Mouse (Mus musculus): ENCODE measurements at regions not wholly inside any gene's neighbourhood (a gene's known extent, or its start where the extent isn't known, plus 50 kb on each side); places are given as distances from the start of the nearest gene placed in this dataset.

DNA sequence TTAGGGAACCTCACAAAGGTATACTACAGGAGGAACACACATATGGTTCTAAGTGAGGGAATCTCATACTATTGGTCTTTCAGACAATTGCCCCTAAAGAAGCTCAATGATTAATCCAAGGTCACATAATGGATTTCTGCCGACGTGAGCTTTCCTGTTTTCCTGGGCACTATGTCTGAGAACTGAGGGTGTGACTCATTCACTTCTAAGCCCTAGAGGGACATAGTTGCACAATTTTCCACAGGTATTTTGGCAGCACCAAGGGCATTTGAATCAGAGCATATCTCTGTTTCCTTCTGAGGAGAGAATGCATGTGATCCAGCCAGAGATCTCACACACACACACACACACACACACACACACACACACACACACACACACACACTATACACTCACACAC, 309.0 kb upstream of the Thbs1 start:
- WGBS, result 62% methylated on average over 2 of the region's 2 CpGs
- no peaks in the 10 kb centered on the region for H3K36me3 ChIP-seq
- H3K9ac ChIP-seq, result no peak overlapping the region
- 0 out of 2 replicates have a peak, but pooled peaks cover 6% of the 10 kb centered on the region for H3K4me1 ChIP-seq
- peak overlapping the region; percentile 46; the same call in 1 of the 2 replicates for H3K27ac ChIP-seq
- H3K9me3 ChIP-seq, result no peaks in the 10 kb centered on the region
- no peak for ATAC-seq (ENCODE audit: insufficient number of reproducible peaks, insufficient read depth, low FRiP score, low TSS enrichment)
- H3K27me3 ChIP-seq, result no peaks in the 10 kb centered on the region
- H3K4me3 ChIP-seq, result no peak overlapping the region
- no peak overlapping the region for H3K4me2 ChIP-seq (replicated peaks)

DNA sequence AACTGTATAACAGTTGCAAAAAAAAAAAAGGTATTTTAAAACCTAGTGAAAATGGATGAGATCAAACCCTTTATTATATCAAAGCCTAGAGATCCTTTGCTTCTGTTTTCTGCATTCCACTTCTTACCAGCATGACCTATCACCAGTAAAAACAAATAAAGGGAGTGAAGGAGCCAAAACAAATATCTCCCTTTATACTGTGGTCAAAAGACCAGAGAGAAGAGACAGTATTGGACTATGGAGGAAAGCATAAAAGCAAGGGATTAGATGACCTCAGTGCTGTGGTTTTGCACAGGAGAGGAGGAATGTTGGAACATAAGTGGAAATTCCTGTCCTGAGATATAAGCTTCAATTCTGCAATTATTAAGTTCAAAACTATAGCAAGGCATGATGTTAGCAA, 307.0 kb upstream of the Thbs1 start:
- ATAC-seq (ENCODE audit: insufficient number of reproducible peaks, insufficient read depth, low FRiP score, low TSS enrichment), result no peak
- no peaks in the 10 kb centered on the region for H3K9me3 ChIP-seq

DNA sequence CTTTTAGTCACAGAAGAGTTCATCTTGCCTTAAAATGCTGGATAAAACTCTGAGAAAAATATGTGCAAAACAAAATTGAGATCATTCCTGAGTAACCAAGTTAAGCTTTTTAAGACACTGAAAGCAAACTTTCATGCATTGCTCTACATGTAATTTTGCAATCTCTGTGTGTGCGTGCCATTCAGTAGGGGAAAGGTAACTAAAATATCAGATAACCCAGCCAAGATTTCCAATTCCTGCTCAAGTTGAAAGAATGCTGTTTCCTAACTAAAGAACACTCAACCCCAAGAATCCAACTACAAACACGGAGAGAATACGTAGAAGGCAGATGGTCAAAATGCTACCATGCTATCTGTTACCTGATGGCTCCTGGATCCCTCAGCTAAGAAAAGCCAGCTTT, 304.6 kb upstream of the Thbs1 start:
- no peak overlapping the region for H3K4me3 ChIP-seq

More for the DNA sequence above, 307.0 kb upstream of the Thbs1 start:
- Histone ChIP-seq H3K27me3 (no peaks in the 10 kb centered on the region), H3K27ac (no peak overlapping the region), H3K4me2 (replicated peaks) (no peak overlapping the region), H3K4me1 (0 out of 2 replicates have a peak, but pooled peaks cover 6% of the 10 kb centered on the region), H3K36me3 (no peaks in the 10 kb centered on the region), H3K9ac (no peak overlapping the region), H3K4me3 (no peak overlapping the region)

DNA sequence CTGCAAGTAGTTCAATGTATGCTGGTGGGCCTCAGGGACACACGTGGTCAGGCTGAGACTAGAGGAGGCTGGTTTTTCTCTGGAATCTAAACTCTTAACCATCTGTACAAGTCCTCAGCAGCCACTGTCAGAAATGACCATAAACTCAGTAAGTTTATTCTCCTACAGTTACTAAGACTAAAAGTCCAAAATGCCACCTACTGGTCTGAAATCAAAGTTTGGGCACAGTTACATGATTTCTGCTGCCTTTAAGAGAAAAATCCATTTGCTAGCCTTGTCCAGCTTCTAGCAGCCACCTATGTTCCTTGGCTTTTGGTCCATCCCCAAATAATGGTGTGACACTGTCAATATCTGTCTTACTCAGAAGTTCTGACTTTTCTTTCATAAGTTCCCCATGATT, 300.2 kb upstream of the Thbs1 start:
- Histone ChIP-seq H3K4me3 (no peak overlapping the region), H3K27ac (no peak overlapping the region)

More for the DNA sequence above, 304.6 kb upstream of the Thbs1 start:
- Histone ChIP-seq H3K36me3 (no peaks in the 10 kb centered on the region), H3K27me3 (no peaks in the 10 kb centered on the region), H3K27ac (no peak overlapping the region), H3K9ac (no peak overlapping the region), H3K4me1 (0 out of 2 replicates have a peak, but pooled peaks cover 6% of the 10 kb centered on the region), H3K9me3 (no peaks in the 10 kb centered on the region), H3K4me2 (replicated peaks) (no peak overlapping the region)
- no peak for ATAC-seq (ENCODE audit: insufficient number of reproducible peaks, insufficient read depth, low FRiP score, low TSS enrichment)
- 76% methylated on average over 3 of the region's 3 CpGs for WGBS

DNA sequence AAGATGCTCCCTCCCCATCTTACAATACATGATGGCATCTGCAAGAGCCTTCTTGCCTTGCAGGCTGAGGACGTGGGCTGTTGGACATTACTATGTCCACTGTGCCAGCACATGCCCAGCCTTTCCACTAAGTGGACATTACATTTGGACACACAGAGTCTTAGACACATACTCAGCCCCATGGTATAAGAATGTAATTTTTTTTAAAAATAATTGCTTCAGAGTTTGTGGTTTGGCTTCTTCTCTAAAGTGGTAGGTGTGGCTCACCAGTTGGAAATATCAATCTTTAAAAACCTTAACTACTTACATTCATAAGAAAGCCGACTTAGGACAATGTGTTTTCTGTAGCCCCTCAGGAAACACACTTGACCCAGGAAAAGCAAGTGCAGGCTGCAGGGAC, 299.7 kb upstream of the Thbs1 start:
- no peak overlapping the region for H3K4me3 ChIP-seq
- no peak for ATAC-seq (ENCODE audit: insufficient number of reproducible peaks, insufficient read depth, low FRiP score, low TSS enrichment)
- no peaks in the 10 kb centered on the region for H3K4me1 ChIP-seq
- H3K27me3 ChIP-seq, result no peaks in the 10 kb centered on the region
- no peak overlapping the region for H3K9ac ChIP-seq
- H3K36me3 ChIP-seq, result no peaks in the 10 kb centered on the region
- H3K9me3 ChIP-seq, result no peaks in the 10 kb centered on the region
- no peak overlapping the region for H3K27ac ChIP-seq
- no peak overlapping the region for H3K4me2 ChIP-seq (replicated peaks)
- WGBS, result 71% methylated on average over 2 of the region's 2 CpGs

More for the DNA sequence above, 300.2 kb upstream of the Thbs1 start:
- no peak for ATAC-seq (ENCODE audit: insufficient number of reproducible peaks, insufficient read depth, low FRiP score, low TSS enrichment)
- Histone ChIP-seq H3K4me2 (replicated peaks) (no peak overlapping the region), H3K9ac (no peak overlapping the region), H3K4me1 (no peaks in the 10 kb centered on the region), H3K27me3 (no peaks in the 10 kb centered on the region), H3K9me3 (no peaks in the 10 kb centered on the region), H3K36me3 (no peaks in the 10 kb centered on the region)
- WGBS, result 59% methylated on average over 1 of the region's 1 CpGs

DNA sequence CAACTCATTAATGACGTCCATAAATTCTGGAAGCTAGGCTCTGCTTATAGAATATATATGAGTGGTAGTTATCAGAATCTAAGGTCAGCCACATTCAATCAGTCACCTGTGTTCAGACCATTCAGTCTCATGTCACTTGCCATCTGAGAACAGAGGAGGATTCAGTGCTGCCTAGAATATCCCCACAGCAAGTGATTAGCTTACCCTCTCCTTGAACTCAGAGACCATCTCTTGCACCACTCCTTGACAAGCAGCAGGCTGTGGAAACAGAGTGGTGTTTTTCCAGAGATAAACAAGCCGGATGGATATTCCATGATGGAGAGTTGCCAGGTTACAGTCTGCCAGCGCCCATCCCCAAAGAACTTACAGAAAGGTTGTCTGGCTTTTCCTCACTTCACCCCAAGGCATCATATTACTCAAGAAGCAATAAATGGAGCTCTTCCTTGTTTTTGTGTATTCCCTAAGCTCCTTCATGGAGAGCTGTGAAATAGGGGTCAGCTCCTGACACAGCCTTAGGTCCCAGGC, 291.9 kb upstream of the Thbs1 start:
- Histone ChIP-seq H3K4me1 (no peaks in the 10 kb centered on the region), H3K36me3 (no peaks in the 10 kb centered on the region), H3K9ac (no peak overlapping the region), H3K4me2 (replicated peaks) (no peak overlapping the region), H3K27ac (no peak overlapping the region), H3K4me3 (no peak overlapping the region), H3K27me3 (no peaks in the 10 kb centered on the region), H3K9me3 (no peaks in the 10 kb centered on the region)
- 75% methylated on average over 3 of the region's 3 CpGs for WGBS
- ATAC-seq (ENCODE audit: insufficient number of reproducible peaks, insufficient read depth, low FRiP score, low TSS enrichment), result no peak

DNA sequence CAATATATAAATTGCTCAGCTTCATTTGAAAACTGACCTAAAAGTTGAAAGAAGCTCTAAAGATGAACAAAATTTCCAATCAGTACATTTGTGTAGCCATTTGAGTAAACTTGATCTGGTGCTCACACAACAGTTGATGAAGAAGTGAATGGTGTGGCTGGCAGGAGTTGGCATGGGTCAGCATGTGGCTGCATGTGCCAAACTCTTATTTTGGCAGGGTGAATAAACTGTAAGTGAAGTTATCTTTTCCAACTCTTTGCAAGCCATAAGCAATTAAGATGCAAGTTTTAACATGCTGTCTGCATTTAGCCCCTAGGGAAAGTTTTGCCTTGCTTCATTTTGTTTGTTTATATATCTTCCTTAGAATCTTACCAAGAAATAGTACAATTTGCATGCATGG, 291.0 kb upstream of the Thbs1 start:
- ATAC-seq (ENCODE audit: insufficient number of reproducible peaks, insufficient read depth, low FRiP score, low TSS enrichment), result no peak
- Histone ChIP-seq H3K9ac (no peak overlapping the region), H3K4me1 (no peaks in the 10 kb centered on the region), H3K27ac (no peak overlapping the region), H3K9me3 (no peaks in the 10 kb centered on the region), H3K36me3 (no peaks in the 10 kb centered on the region), H3K4me3 (no peak overlapping the region), H3K4me2 (replicated peaks) (no peak overlapping the region), H3K27me3 (no peaks in the 10 kb centered on the region)

DNA sequence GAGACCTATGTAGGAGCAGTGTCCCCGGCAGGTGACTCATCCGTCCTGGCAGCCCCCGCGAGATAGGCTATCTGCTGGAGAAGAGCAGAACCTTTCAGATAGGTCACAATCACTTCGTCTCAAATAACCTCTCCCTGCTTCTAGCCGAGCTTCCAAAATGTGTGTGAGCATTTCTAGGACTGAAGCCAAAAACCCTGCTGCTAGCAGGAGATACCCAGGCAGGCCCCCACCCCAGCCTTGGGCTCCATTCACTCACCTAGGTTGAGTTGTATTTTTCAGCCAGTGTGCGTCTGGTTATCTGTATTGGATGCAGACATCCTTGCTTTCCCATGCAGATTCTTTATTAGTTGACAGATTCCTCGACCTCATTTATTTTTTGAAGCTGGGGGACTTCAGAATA, 286.6 kb upstream of the Thbs1 start:
- Histone ChIP-seq H3K36me3 (no peaks in the 10 kb centered on the region), H3K4me2 (replicated peaks) (no peak overlapping the region), H3K9ac (no peak overlapping the region), H3K27ac (no peak overlapping the region), H3K4me1 (no peaks in the 10 kb centered on the region), H3K4me3 (no peak overlapping the region), H3K9me3 (no peaks in the 10 kb centered on the region), H3K27me3 (no peaks in the 10 kb centered on the region)
- no peak for ATAC-seq (ENCODE audit: insufficient number of reproducible peaks, insufficient read depth, low FRiP score, low TSS enrichment)
- 78% methylated on average over 8 of the region's 8 CpGs for WGBS

DNA sequence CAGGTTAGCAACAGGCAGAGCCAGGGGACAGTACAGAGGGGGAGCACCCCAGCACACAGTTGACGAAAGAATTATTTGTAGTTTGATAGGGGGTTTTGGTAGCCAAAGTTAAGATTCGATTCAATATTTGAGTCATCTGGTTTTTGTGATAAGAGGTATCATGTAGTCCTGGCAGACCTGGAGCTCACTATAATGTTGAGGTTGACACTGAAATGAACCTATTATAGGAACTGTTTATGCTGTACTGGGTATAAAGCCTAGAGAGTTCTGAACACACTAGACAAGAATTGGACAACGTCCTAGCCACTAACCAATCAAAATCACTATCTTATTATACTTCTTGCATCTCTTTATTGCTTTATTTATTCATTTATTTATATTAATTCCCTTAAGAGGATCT, 284.4 kb upstream of the Thbs1 start:
- WGBS, result 81% methylated on average over 3 of the region's 3 CpGs
- Histone ChIP-seq H3K27ac (no peak overlapping the region), H3K27me3 (no peaks in the 10 kb centered on the region), H3K9ac (no peak overlapping the region), H3K36me3 (no peaks in the 10 kb centered on the region), H3K4me1 (no peaks in the 10 kb centered on the region), H3K4me3 (no peak overlapping the region), H3K9me3 (no peaks in the 10 kb centered on the region), H3K4me2 (replicated peaks) (no peak overlapping the region)
- no peak for ATAC-seq (ENCODE audit: insufficient number of reproducible peaks, insufficient read depth, low FRiP score, low TSS enrichment)

DNA sequence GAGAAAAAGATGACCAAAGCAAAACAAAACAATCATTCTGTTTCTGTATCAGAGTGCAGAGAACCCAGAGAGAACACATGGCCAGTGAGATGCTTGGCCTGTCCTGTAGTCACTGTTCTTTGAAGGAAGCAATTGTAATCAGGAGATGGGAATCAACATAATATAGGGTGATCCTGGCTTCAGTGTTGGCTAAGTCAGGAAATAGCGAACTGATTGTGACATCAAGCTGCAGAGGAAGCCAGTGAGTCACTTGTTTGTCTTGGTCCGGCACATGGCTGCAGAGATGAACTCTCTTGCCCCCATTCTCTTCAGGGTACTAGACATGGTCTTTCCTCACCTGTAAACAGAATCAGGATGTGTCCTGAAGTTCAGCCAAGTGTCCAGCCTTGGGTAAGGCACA, 273.3 kb upstream of the Thbs1 start:
- no peak overlapping the region for H3K4me2 ChIP-seq (replicated peaks)
- no peak overlapping the region for H3K27ac ChIP-seq
- no peak overlapping the region for H3K9ac ChIP-seq
- no peak for ATAC-seq (ENCODE audit: insufficient number of reproducible peaks, insufficient read depth, low FRiP score, low TSS enrichment)
- 65% methylated on average over 2 of the region's 2 CpGs for WGBS
- H3K27me3 ChIP-seq, result no peaks in the 10 kb centered on the region
- H3K4me3 ChIP-seq, result no peak overlapping the region
- no peaks in the 10 kb centered on the region for H3K4me1 ChIP-seq
- no peaks in the 10 kb centered on the region for H3K9me3 ChIP-seq
- no peaks in the 10 kb centered on the region for H3K36me3 ChIP-seq

DNA sequence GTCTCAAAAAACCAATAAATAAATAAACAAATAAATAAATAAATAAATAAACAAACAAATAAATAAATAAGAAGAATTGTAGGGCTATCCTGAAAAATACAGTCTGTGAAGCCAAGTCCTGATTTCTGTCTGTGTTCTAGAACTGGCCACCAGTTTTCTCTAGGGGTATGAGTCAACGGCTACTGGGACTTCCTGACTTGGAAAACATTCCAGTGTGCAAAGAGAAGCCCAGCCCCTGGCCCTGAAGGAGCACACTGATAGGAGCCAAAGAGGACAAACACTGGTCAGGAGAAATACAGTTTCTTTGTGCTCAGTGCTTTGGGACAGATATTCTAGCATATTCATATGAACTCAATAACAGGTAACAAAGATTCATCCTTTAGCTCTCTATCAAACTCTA, 271.3 kb upstream of the Thbs1 start:
- no peaks in the 10 kb centered on the region for H3K4me1 ChIP-seq
- ATAC-seq (ENCODE audit: insufficient number of reproducible peaks, insufficient read depth, low FRiP score, low TSS enrichment), result no peak
- no peak overlapping the region for H3K4me3 ChIP-seq
- no peak overlapping the region for H3K27ac ChIP-seq
- H3K4me2 ChIP-seq (replicated peaks), result no peak overlapping the region
- H3K27me3 ChIP-seq, result no peaks in the 10 kb centered on the region
- H3K9me3 ChIP-seq, result no peaks in the 10 kb centered on the region
- no peaks in the 10 kb centered on the region for H3K36me3 ChIP-seq
- WGBS, result 84% methylated on average over 1 of the region's 1 CpGs
- no peak overlapping the region for H3K9ac ChIP-seq

DNA sequence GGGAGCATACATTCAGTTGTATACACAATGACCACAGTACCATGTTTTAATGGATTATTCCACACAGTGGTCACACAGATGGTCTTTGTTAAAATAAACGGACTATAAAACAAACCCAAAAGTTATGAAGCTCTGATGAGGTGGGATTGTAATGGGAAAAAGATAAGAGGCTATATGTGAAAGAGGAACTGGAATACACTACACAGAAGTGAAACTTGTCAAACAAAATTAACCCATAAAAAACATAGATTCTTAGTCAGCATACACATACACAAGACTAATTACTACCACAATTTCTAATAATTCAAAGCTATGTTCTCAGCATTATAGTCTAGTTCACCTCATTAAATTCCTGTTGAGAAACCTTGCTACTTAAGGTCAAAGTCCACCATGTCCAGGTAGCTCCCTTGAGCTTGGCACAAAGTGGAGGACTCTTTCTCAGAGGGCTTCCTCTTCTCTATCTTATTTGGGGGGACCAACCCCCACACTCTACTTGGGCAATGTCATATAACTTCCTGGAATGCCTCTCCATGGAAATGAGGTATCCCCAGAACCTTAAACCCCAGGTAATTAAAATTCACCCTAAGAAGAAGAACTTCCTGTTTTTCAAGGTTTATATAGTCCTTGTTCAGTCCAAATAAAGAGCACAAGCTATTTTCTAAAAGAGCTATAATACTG, 269.2 kb upstream of the Thbs1 start:
- Histone ChIP-seq H3K4me3 (no peak overlapping the region), H3K9ac (no peak overlapping the region), H3K9me3 (no peaks in the 10 kb centered on the region), H3K36me3 (no peaks in the 10 kb centered on the region), H3K4me1 (no peaks in the 10 kb centered on the region), H3K27ac (no peak overlapping the region), H3K4me2 (replicated peaks) (no peak overlapping the region), H3K27me3 (no peaks in the 10 kb centered on the region)
- ATAC-seq (ENCODE audit: insufficient number of reproducible peaks, insufficient read depth, low FRiP score, low TSS enrichment), result no peak
- WGBS, result 76% methylated on average over 1 of the region's 1 CpGs

Measured in embryonic facial prominence, embryonic 12.5 days (tissue).